Mouse (Mus musculus): ENCODE results near the gene Sypl2.
"Not testable (repeated sequence)": the region's sequence is repeated elsewhere in the genome, so short reads cannot be mapped to it uniquely, and the experiment has no call there.

The Sypl2 gene

DNA sequence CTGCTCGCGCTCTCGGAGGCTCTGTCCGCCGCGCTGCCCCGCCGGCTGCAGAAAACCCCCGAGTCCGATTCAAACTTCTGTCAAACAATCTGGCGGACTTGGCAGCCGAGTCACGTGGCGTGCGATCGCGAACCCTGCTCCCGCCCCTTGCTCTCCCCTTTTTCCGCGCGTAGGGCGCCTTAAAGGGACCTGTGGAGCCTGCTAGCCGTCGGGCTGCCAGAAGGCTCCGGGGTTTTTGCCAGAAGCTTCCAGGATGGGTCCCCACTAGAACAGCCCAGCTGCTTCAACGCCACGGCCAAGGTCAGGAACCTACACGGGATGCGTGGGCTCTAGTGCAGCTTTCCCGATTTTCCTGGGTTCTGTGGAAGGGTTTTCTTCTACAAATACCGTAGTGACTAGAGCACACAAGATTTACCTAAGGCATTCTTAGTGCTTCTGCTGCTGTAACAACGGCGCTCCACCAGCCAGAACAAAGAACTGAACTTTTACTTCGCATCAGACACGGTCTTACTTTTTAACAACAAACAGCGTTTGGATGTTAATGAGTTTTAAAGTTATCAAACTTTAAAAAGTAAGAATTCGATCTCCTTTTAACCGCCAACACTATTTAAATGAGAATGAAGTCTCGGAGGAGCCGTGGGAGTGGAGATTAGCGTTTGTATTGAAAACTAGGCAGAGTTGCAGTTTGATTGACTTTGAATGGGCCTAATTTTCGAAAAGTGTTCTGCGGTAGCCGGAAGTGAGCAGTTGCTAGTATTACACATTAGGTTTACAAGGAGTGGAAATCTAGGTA lies at the start of gene Sypl2:
TSS of gene Sypl2 (minus strand) at position 91 of the 793 bp plus-strand sequence.
- peak in 1 of 2 experiments; percentile 13 for DNase-seq

- no peak for DNase-seq
Observed at GRCm38 (mm10) chr3:108259319-108259718, 32.9 kb upstream of the Sypl2 start.

- DNase-seq, result no peak
Observed at GRCm38 (mm10) chr3:108257831-108258500, 31.5 kb upstream of the Sypl2 start.

DNA sequence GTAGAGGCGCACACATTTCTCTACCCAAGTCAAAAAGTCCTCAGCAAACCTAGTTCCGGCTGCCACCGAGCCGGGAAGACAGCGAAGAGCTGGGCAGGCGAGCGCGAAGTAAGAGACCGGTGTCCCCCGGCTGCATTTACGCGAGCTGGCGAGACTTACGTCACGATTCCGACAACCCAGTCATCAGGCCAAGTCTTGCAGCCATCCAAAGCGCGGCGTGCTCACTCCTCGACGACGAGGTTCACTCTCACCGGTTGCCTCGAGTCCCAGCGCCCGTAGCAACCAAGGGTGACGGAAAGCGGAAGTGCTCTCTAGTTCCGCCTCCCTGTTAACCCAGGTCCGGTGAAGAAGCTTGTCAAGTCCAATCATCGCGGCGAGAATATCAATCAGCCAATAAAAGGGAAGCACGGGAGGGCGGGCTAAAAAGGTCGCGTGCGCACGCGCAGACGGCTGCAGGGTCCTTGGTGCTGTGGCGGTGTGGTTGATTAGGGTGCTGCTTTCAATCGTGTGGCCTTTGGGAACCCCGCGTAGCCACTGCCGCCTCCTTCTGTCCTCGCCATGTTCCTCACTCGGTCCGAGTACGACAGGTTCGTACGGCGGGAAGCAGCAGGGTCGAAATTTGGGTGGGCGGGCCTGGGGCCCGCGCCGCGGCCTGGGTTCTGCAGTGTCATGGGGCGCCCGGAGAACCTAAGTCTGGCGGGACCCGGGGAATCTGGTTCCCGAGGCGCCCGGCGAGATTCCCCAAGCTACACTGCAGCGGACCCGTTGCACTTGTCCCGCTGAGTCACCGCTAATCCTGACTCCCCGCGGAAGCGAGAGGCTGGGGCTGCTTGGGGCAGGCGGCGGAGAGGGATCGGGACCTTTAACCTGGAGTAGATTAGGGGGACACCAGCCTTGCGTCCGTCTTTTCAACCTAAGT lies 30.5 kb upstream of the Sypl2 start, which contains the start of gene Psma5:
TSS of gene Psma5 (plus strand) at position 208 of the 919 bp plus-strand sequence.
- DNase-seq, result peak; percentile 92 to 96

- DNase-seq, result no peak
Observed at GRCm38 (mm10) chr3:108246857-108247256, 20.4 kb upstream of the Sypl2 start.

- DNase-seq, result no peak
Observed at GRCm38 (mm10) chr3:108241243-108241839, 14.9 kb upstream of the Sypl2 start.

DNA sequence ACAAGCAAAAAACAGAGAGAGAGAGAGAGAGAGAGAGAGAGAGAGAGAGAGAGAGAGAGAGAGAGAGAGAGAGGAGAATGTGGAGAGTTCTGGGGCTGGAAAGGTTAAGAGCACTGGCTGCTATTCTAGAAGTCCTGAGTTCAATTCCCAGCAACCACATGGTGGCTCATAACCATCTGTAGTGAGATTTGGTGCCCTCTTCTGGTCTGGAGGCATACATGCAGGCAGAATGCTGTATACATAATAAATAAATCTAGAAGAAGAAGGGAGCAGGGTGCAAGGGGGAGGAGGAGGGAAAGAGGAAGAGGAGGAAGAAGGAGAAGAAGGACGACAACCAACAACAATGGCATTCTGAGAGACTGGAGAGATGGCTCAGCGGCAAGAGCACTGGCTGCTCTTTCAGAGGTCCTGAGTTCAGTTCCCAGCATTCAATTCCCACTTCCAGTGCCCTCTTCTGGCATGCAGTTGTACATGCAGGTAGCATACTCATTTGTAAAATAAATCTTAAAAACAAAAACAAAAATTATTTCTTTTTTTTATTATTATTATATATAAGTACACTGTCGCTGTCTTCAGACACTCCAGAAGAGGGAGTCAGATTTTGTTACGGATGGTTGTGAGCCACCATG lies 11.1 kb upstream of the Sypl2 start:
- DNase-seq, result not testable (repeated sequence)

DNA sequence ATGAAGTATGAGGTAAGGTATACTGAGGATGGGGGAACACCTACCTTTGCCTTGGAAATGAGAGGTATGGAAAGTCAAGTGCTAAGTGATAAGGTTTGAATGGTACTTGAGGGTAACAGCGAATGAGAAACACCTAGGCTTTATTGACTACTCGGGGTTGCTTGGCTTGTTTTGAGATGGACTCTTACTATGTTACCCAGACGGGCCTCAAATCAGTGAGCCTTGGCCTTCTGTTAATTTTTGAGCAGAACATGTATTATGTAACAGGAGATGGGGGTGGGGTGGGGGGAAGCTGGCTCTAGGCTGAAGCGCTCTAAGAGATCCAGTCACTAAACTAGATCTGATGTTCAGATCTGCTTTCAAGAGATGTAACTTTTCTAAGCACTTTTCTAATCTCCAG lies 5.2 kb upstream of the Sypl2 start:
- DNase-seq, result no peak

- no peak for DNase-seq
Observed at GRCm38 (mm10) chr3:108227521-108227920, 1.1 kb upstream of the Sypl2 start.

- peak in 1 of 2 experiments; percentile 13 for DNase-seq
Observed at GRCm38 (mm10) chr3:108225711-108226557, 514 bp downstream of the Sypl2 start.

DNA sequence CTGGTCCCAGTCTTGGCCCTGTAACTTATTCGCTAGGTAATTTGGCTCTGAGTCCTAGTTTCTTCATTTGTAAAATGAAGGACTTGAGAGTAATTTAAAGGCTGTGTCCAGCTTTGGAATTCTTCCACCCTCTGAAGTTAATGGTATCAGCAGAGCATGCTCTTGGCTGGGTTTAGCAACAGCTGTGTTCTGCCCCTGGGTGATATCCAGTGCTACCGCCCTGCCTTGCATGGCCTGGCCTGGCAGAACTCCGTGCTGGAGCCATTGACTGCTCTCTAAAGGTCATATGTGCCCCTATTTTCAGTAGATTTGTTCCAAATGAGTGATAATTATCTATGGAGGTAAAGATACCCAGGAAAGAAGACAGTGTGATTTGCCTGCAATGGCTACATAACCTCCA lies 5.8 kb downstream of the Sypl2 start:
- no peak for DNase-seq

DNA sequence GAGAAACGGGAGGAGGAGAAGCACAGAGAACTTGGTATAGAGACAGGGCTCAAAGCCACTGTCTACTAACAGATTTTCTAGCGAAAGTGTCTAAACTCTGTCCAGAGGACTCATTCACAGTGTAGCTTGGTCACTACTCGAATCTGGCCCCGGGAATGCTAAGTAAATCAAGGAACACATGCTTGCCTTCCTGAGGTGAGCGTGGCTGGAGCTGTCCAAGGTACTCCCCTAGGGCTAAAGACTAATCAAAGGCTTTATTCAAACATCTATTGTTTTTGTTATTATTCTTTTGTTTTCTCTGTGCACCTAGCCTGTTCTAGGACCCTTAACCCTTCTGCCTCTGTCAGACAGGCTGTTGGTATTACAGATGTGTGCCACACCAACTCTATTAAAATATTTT lies 11.7 kb downstream of the Sypl2 start:
- DNase-seq, result no peak

GRCm38 (mm10) chr3:108212406-108212805 lies 14.0 kb downstream of the Sypl2 start:
- DNase-seq, result peak in 1 of 2 experiments; percentile 31

DNA sequence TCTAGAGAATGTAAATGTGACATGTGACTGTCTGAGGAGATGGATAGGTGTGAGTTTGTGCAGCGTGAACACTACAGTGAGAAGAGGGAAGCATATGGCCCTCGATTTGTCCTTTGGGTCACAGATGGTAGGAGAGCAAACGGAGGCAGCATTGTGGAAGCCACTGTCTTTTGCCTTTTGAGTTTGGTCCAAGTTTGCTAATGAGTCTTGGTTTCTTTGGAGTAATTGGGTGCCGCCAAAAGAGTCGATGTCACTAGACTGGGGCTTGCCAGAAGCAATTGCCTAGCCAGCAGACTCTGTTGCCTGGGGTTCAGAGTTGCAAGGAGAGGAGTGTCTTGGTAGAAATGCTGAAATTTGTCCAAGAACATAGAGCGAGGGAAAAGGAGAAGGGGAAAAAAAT lies 14.6 kb downstream of the Sypl2 start:
- DNase-seq, result peak; percentile 39 to 40

DNA sequence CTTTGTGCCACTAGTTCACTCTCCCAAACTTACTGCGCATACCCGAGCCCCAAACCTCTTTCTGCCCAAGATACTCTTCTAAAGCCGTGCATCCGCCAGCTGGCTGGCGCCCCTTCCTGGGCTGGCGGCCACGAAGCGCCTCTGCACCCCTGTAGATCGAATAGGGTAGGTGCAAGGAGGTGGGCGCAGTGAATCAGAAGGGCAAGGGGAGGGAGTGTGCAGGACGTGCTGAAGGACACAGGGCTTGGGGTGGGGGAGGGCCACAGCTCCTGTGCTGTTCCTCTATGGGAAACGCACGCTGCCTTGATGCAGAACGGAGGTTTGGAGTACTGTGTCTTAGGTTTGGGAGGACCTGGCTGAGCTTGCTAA lies 15.7 kb downstream of the Sypl2 start, which contains the start of gene Atxn7l2:
TSS of gene Atxn7l2 (minus strand) at position 164 of the 369 bp plus-strand sequence.
- DNase-seq, result peak in 1 of 2 experiments; percentile 73

DNA sequence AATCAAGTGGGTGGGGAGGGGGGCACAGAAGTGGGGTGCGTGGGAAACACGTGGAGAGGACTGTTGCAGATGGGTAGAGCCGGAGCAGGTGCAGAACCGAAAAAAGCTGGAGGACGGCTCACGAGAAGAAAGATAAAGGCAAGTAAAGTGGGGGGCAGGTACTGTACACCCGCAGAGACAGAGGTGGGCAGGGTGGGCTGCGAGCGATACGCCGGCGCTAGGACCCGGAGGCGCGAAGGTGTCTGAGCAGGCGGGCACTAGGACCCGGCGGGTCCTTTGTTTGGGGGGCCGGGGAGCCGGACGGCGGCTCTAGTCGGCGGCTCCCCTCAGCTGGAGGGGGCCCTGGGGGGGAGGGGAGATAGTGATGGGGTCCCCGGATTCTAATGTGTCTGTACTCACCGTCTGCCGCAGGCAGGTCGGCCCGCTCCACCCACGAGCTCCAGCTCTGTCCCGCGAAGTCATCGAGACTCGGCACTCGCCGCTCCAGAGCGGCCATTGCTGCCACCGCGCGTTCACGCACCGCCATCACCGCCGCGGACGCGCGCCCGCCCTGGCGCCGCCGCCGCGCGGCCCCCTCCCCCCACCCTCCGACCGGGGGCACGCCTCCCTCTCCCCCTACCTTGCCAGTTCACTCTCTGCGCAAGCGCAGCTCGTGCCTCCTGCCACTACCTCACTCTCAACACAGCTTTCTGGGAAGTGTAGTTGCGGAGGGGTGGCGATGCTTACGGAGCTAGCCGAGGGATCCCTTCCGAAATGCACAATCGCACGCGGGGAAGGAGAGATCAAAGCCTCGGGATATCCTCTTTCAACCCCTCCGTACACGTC lies 16.3 kb downstream of the Sypl2 start:
- peak; percentile 95 to 96 for DNase-seq

GRCm38 (mm10) chr3:108209536-108209935 lies 16.9 kb downstream of the Sypl2 start:
- peak in 1 of 2 experiments; percentile 40 for DNase-seq

GRCm38 (mm10) chr3:108209001-108209400 lies 17.4 kb downstream of the Sypl2 start:
- peak in 1 of 2 experiments; percentile 22 for DNase-seq

GRCm38 (mm10) chr3:108206731-108207375 lies 19.6 kb downstream of the Sypl2 start:
- peak in 1 of 2 experiments; percentile 19 for DNase-seq

Data from cerebellum, adult 18-20 months (tissue).